Mouse (Mus musculus): ENCODE data around the gene Ptgir. TPM values are rescaled to one million over a fixed set of nuclear protein-coding genes. Genes with fewer than 3 reads are reported as not detected.

Gene Ptgir
- 0.13 and 0.52 TPM in 2 replicates for polyA plus RNA-seq (2015; fragmentation: Nextera tagmentation; extraction: Ambion mirVana)

DNA sequence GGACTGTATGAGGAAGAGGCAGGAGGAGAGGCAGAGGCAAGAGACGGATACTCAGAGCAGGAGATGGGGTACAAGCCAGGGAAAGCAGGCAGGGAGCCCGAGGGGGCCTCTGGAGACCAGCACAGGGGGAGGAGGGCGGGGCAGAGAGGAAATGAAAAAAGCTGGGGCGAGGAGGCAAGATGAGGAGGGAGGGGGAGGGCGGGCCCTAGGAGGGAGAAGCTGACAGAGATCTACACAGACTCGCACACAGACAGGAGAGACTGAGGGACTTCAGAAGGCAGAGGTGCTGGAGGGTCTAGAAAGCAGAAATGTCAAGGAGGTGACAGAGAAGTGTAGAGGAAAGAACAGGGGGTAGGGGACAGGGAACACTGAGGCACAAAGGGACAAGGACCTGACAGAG, at the start of gene Ptgir:
TSS of gene Ptgir (plus strand) at position 210 of the 400 bp plus-strand sequence.
- no peak within 1 kb of the TSS for H3K27ac ChIP-seq (replicated peaks)
- WGBS = 11% methylated on average over 6 of the region's 6 CpGs
- no peak within 1 kb of the TSS for H3K4me3 ChIP-seq
- no peak for ATAC-seq (ENCODE audit: low FRiP score, low read depth)
- H3K4me1 ChIP-seq (replicated peaks) = peaks cover 5% of the 10 kb centered on the region; the same call in 1 of the 2 replicates
- no peaks in the 10 kb centered on the region for H3K9me3 ChIP-seq
- H3K36me3 ChIP-seq = no peaks in the 10 kb centered on the region
- no peak within 1 kb of the TSS for H3K9ac ChIP-seq
- H3K27me3 ChIP-seq = no peaks in the 10 kb centered on the region
- H3K4me2 ChIP-seq = no peak within 1 kb of the TSS

DNA sequence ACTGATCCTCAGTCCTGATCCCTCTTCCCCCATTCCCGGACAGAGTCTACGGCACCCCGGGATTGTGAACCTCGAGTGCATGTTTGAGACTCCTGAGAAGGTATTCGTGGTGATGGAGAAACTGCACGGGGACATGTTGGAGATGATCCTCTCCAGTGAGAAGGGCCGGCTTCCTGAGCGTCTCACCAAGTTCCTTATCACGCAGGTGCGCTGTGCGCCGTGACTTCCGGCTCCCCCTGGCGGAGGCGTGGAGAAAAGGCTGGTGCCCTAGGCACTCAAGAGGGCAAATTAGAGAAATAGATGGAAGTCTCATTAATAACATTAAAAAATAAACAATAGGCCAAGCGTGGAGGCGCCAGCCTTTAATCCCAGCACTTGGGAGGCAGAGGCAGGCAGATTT, 48.0 kb upstream of the Ptgir start:
- H3K27me3 ChIP-seq = no peaks in the 10 kb centered on the region
- no peak overlapping the region for H3K4me2 ChIP-seq
- H3K9me3 ChIP-seq = no peaks in the 10 kb centered on the region
- H3K36me3 ChIP-seq = peaks cover 17% of the 10 kb centered on the region
- no peak overlapping the region for H3K4me3 ChIP-seq
- no peaks in the 10 kb centered on the region for H3K4me1 ChIP-seq (replicated peaks)
- ATAC-seq (ENCODE audit: low FRiP score, low read depth) = no peak
- no peak overlapping the region for H3K9ac ChIP-seq
- no peak overlapping the region for H3K27ac ChIP-seq (replicated peaks)
- 23% methylated on average over 17 of the region's 17 CpGs for WGBS

DNA sequence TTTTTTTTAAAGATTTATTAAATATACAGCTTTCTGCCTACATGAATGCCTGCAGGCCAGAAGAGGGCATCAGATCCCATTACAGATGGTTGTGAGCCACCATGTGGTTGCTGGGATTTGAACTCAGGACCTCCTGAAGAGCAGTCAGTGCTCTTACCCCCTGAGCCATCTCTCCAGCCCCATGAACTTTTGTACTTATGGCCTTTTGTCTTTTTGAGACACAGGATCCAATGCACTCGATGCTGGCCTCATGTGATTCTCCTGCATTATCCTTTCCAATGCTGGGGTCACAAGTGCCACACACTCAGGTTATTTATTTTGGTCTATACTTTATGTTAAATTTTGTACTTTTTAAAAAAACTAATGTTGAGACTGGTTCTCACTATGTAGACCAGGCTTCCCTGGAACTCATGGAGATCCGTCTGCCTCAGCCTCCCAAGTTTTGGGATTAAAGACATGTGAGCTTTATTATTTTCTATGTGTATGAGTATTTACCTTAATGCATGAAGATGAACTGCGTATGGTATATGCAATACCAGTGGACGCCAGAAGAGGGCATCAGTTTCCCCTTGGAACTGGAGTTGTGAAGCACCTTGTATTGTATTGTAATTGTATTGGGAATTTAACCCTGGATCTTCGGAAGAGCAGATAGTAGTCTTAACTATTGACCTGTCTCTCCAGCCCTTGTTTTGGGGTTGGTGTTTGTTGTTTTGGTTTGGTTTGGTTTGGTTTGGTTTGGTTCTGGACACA, 46.2 kb upstream of the Ptgir start:
- 26% methylated on average over 5 of the region's 5 CpGs for WGBS
- ATAC-seq (ENCODE audit: low FRiP score, low read depth) = no peak
- Histone ChIP-seq H3K4me2 (no peak overlapping the region), H3K36me3 (peaks cover 27% of the 10 kb centered on the region), H3K27me3 (no peaks in the 10 kb centered on the region), H3K4me1 (replicated peaks) (no peaks in the 10 kb centered on the region), H3K9me3 (no peaks in the 10 kb centered on the region), H3K9ac (no peak overlapping the region), H3K4me3 (no peak overlapping the region), H3K27ac (replicated peaks) (no peak overlapping the region)

DNA sequence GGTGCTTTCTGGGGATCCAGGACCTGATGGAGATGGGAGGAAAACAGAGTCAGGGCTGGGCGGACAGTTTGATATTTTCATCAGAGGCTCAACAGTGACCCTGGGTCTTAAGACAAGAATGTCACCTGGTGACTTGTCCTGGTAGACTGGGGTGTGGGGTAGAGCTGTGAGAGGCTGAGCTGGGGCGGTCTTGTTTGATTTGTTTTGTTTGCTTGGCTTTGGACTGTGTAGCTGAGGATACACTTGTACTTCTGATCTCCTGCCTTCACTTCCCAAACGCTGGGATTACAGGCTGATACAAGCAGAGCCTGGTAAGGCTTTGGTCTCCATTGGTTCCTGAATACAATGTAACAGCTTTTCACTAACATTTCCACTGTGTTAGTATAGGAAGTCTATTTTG, 38.8 kb upstream of the Ptgir start:
- H3K4me2 ChIP-seq = no peak overlapping the region
- no peak overlapping the region for H3K4me3 ChIP-seq
- no peak overlapping the region for H3K27ac ChIP-seq (replicated peaks)
- no peaks in the 10 kb centered on the region for H3K27me3 ChIP-seq
- H3K4me1 ChIP-seq (replicated peaks) = peaks cover 16% of the 10 kb centered on the region
- H3K9ac ChIP-seq = no peak overlapping the region
- 91% methylated on average over 3 of the region's 3 CpGs for WGBS
- ATAC-seq (ENCODE audit: low FRiP score, low read depth) = no peak
- H3K36me3 ChIP-seq = peaks cover 21% of the 10 kb centered on the region
- H3K9me3 ChIP-seq = no peaks in the 10 kb centered on the region

DNA sequence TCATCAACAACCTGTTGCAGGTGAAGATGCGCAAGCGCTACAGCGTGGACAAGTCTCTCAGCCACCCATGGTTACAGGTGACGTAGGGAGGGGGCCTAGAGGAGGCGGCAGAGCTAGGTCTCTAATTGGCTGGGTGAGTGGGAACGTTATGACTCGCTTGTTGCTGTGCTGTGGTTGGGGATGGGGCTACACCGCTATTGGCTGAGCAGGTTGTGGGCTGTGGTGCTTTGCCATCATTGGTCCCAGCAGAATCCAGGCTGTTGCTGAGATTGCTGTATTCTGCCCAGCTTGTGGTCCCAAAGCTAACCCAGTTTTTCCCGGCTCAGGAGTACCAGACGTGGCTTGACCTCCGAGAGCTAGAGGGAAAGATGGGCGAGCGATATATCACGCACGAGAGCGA, 36.8 kb upstream of the Ptgir start:
- ATAC-seq (ENCODE audit: low FRiP score, low read depth) = peak; percentile 98
- peak overlapping the region; percentile 36 for H3K9ac ChIP-seq
- 9% methylated on average over 16 of the region's 16 CpGs for WGBS
- H3K27me3 ChIP-seq = no peaks in the 10 kb centered on the region
- H3K36me3 ChIP-seq = peaks cover 12% of the 10 kb centered on the region; the same call in 1 of the 2 replicates
- no peaks in the 10 kb centered on the region for H3K9me3 ChIP-seq
- peaks cover 21% of the 10 kb centered on the region for H3K4me1 ChIP-seq (replicated peaks)
- peak overlapping the region; percentile 62 for H3K4me2 ChIP-seq
- peak overlapping the region; percentile 88 for H3K27ac ChIP-seq (replicated peaks)
- peak overlapping the region; percentile 40 for H3K4me3 ChIP-seq

DNA sequence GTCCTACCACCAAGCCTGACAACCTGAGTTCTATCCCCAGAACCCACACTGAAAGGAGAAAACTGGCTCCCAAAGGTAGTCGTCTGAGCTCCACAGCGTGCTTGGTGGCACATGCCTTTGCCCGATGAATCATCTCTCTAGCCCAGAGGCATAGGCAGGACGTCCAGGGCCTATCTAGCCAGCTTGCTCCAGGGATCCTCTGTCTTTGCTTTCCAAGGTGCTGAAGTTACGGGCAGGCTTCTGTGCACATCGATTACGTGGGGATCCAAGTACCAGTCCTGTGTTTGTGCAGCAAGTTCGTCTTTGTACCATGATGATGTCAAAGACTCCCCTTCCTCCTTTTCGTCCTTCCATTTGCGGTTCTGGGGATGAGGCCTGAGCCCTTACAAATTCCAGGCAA, 34.7 kb upstream of the Ptgir start:
- no peak overlapping the region for H3K9ac ChIP-seq
- 85% methylated on average over 10 of the region's 10 CpGs for WGBS
- H3K4me3 ChIP-seq = no peak overlapping the region
- H3K4me1 ChIP-seq (replicated peaks) = peaks cover 32% of the 10 kb centered on the region
- H3K4me2 ChIP-seq = no peak overlapping the region
- no peaks in the 10 kb centered on the region for H3K9me3 ChIP-seq
- H3K27me3 ChIP-seq = no peaks in the 10 kb centered on the region
- ATAC-seq (ENCODE audit: low FRiP score, low read depth) = no peak
- no peaks in the 10 kb centered on the region for H3K36me3 ChIP-seq
- no peak overlapping the region for H3K27ac ChIP-seq (replicated peaks)

DNA sequence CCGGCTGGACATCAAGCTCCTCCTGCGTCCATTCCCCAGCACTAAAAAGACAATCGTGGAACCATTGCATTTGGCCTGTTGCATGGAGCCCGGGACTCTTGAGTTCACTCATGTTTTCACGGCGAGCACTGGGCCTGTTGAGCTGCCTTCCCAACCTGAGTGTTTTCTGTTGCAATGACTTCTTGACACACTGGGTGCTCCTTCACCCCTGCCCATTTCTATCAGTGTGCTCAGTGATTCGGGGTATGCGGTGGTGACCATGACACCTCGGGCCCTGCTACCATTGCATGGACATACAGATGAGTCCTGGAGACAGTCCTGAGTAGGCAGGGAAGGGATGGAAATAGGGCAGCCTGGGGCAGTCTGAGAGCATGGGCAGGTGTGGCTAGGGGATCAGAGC, 33.8 kb upstream of the Ptgir start:
- no peak overlapping the region for H3K27ac ChIP-seq (replicated peaks)
- ATAC-seq (ENCODE audit: low FRiP score, low read depth) = no peak
- H3K4me3 ChIP-seq = no peak overlapping the region
- peaks cover 39% of the 10 kb centered on the region for H3K4me1 ChIP-seq (replicated peaks)
- no peaks in the 10 kb centered on the region for H3K36me3 ChIP-seq
- no peaks in the 10 kb centered on the region for H3K9me3 ChIP-seq
- H3K9ac ChIP-seq = no peak overlapping the region
- 95% methylated on average over 9 of the region's 9 CpGs for WGBS
- no peaks in the 10 kb centered on the region for H3K27me3 ChIP-seq
- H3K4me2 ChIP-seq = no peak overlapping the region

DNA sequence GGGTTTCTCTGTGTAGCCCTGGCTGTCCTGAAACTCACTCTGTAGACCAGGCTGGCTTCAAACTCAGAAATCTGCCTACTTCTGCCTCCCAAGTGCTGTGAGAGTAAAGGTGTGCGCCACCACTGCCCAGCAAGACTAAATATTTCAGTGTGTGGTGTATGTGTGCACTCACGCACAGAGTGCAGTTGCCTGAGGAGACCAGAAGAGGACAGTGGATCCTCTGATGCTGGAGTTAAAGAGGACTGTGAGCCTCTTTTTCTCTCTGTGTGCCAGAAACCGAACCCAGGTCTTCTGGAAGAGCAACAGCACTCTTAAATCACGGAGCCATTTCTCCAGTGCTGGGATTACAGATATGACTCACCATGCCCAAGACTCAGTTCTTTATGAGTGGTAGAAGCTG, 32.9 kb upstream of the Ptgir start:
- Histone ChIP-seq H3K4me1 (replicated peaks) (peaks cover 39% of the 10 kb centered on the region), H3K9ac (no peak overlapping the region), H3K4me3 (no peak overlapping the region), H3K9me3 (no peaks in the 10 kb centered on the region), H3K27ac (replicated peaks) (no peak overlapping the region), H3K4me2 (no peak overlapping the region; the same call in 1 of the 2 replicates), H3K36me3 (no peaks in the 10 kb centered on the region), H3K27me3 (no peaks in the 10 kb centered on the region)
- no peak for ATAC-seq (ENCODE audit: low FRiP score, low read depth)
- WGBS = 94% methylated on average over 4 of the region's 4 CpGs

DNA sequence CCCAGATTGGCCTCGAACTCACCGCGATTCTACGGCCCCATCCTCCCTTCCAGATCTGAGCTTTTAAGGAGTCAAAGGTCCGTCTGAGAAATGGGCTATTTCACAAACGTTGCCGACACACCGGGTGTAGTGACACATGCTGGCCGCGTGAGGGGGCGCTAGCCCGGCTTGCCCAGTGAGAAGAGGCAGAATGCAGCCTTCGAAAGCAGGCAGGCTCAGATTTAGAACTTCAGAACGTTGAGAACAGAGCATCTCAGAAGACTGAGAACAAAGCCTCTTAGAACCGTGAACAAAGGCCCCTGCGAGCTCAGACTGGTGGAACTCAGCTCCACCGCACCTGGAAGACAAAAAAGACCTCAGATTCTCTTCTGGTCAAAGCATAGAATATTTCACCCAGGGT, 32.1 kb upstream of the Ptgir start:
- H3K4me3 ChIP-seq = peak overlapping the region; percentile 74
- no peak for ATAC-seq (ENCODE audit: low FRiP score, low read depth)
- H3K9me3 ChIP-seq = no peaks in the 10 kb centered on the region
- H3K9ac ChIP-seq = no peak overlapping the region
- peak overlapping the region; percentile 73 for H3K27ac ChIP-seq (replicated peaks)
- H3K4me2 ChIP-seq = peak overlapping the region; percentile 45
- no peaks in the 10 kb centered on the region for H3K27me3 ChIP-seq
- peaks cover 38% of the 10 kb centered on the region for H3K4me1 ChIP-seq (replicated peaks)
- WGBS = 5% methylated on average over 17 of the region's 17 CpGs
- no peaks in the 10 kb centered on the region for H3K36me3 ChIP-seq

DNA sequence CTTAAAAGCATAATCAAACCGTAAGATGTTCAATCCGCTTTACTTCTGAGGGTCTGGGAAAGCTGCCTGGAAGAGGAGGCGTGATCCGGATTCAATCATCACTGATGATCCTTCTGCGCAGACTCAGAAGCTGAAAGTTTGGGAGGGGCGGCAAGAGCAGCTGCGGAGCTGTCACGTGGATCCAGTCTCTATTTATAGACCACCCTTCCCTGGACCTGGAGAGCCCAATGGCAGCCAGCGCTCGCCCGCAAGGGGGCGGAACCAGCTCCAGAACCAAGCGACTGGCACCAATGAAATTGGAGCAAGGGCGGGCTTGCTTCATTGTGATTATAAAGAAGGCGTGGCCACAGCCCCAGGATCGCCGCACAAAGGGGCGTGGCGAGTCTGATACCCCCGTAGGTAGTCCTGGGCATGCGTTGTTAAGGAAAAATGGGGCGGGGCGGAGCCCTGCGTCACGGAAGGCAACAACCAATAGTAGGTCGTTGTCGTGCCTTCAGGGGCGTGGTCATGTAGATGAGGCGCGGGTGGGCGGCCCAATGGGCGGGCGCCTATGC, 31.5 kb upstream of the Ptgir start:
- H3K27me3 ChIP-seq = no peaks in the 10 kb centered on the region
- peak; percentile 98 for ATAC-seq (ENCODE audit: low FRiP score, low read depth)
- H3K4me1 ChIP-seq (replicated peaks) = peaks cover 34% of the 10 kb centered on the region
- peak overlapping the region; percentile 80 for H3K4me2 ChIP-seq
- no peaks in the 10 kb centered on the region for H3K36me3 ChIP-seq
- peak overlapping the region; percentile 87 for H3K27ac ChIP-seq (replicated peaks)
- peak overlapping the region; percentile 74 for H3K4me3 ChIP-seq
- peak overlapping the region; percentile 80 for H3K9ac ChIP-seq
- WGBS = under 1% methylated on average over 33 of the region's 33 CpGs
- H3K9me3 ChIP-seq = no peaks in the 10 kb centered on the region

DNA sequence AGATGAGACGGTGACA, 31.2 kb upstream of the Ptgir start, which contains the start of gene Dact3:
TSS of gene Dact3 (plus strand) at position 8 of the 16 bp plus-strand sequence.
- no peaks in the 10 kb centered on the region for H3K27me3 ChIP-seq
- H3K9me3 ChIP-seq = no peaks in the 10 kb centered on the region
- peaks cover 34% of the 10 kb centered on the region for H3K4me1 ChIP-seq (replicated peaks)
- H3K9ac ChIP-seq = peak within 1 kb of the TSS; percentile 80
- H3K4me2 ChIP-seq = peak within 1 kb of the TSS; percentile 80
- no peaks in the 10 kb centered on the region for H3K36me3 ChIP-seq
- H3K4me3 ChIP-seq = peak within 1 kb of the TSS; percentile 74
- H3K27ac ChIP-seq (replicated peaks) = peak within 1 kb of the TSS; percentile 87
- 0% methylated on average over 1 of the region's 1 CpGs for WGBS
- ATAC-seq (ENCODE audit: low FRiP score, low read depth) = no peak

DNA sequence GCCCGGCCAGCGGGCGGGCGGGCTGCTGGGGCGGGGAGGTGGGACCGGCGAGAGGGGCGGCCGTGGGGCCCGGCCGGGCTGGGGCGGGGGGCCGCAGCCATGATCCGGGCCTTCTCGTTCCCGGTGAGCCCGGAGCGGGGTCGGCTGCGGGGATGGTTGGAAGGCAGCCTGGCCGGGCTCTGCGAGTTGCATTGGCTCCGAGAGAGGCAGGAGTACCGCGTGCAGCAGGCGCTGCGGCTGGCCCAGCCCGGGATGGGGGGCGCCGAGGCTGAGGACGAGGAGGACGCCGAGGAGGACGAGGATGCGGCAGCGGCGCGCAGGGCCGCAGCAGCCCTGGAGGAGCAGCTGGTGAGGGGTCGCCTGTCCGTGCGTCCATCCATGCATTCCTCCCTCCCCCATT, 31.0 kb upstream of the Ptgir start:
- ATAC-seq (ENCODE audit: low FRiP score, low read depth) = peak; percentile 58; the same call in 1 of the 2 replicates
- 1% methylated on average over 29 of the region's 42 CpGs for WGBS

DNA sequence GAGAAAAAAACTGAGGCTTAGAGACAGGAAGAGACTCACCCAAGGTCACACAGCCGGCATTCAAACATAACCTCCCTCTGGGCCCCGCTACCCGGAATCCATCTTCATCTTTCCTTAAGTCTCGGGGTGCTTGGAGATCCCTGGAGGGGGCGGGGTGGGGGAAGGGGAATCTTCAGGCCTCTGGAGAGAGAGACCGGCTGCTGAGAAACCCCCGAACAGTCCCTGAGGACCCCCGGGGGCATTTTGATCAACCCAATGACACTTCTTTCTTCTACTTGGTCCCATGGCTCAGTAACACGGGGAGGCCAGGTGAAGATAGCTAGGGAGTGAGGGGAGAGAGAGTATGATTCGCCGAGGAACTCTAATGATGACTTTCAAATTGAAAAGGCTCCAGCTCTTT, 30.3 kb upstream of the Ptgir start:
- no peaks in the 10 kb centered on the region for H3K27me3 ChIP-seq
- peak overlapping the region; percentile 80 for H3K9ac ChIP-seq
- no peak overlapping the region for H3K27ac ChIP-seq (replicated peaks)
- H3K36me3 ChIP-seq = no peaks in the 10 kb centered on the region; the same call in 1 of the 2 replicates
- WGBS = 5% methylated on average over 11 of the region's 11 CpGs
- H3K4me2 ChIP-seq = peak overlapping the region; percentile 80
- no peak for ATAC-seq (ENCODE audit: low FRiP score, low read depth)
- peaks cover 33% of the 10 kb centered on the region for H3K4me1 ChIP-seq (replicated peaks)
- H3K9me3 ChIP-seq = no peaks in the 10 kb centered on the region
- peak overlapping the region; percentile 74 for H3K4me3 ChIP-seq

More for the DNA sequence above, 31.0 kb upstream of the Ptgir start:
- Histone ChIP-seq H3K27ac (replicated peaks) (peak overlapping the region; percentile 87), H3K4me2 (peak overlapping the region; percentile 80), H3K4me3 (peak overlapping the region; percentile 74), H3K4me1 (replicated peaks) (peaks cover 34% of the 10 kb centered on the region), H3K9me3 (no peaks in the 10 kb centered on the region), H3K36me3 (no peaks in the 10 kb centered on the region), H3K9ac (peak overlapping the region; percentile 80), H3K27me3 (no peaks in the 10 kb centered on the region)

All from hindbrain, embryonic 15.5 days (tissue).